Mouse (Mus musculus): ENCODE results near the gene Cpeb4. TPM values are rescaled to one million over a fixed set of nuclear protein-coding genes. Genes with fewer than 3 reads are reported as not detected.

Cpeb4 gene
- polyA plus RNA-seq, 1 experiment from 2014 or later, result 5.9 TPM

DNA sequence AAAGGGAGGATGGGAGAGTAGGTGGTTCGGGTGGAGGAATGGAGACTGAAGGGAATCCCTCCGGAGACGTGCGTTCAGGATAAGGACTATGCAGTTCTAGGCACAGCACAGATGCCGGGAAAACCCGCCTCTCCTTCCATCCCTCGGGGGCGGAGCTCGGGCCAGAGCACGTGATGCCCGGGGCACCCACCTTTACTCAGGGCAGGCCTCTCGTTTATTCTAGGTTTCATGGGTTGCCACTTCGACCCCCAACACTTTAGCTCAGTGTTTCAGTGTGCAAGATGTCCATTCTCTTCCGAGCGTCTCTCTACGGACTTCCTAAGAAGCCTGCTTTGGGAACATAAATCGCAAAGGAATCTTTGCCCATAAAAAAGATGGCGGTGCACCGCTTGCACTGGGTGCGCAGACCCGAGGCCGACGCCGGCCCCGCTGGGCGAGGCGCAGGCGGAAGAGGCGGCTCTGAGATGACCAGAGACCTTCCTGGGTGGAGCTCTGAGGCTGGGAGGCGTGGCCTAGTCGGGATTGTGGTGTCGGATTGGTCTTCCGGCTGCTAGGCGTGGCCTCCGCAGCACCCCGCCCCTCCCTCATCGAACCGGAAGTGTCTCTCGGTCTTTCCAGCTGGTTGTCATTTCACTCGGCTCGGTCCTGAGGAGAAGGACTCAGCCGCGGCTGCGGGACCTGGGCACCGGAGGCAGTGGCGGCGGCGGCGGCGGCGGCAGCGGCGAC, 1.6 kb upstream of the Cpeb4 start:
- Histone ChIP-seq H3K4me3 (ENCODE audit: low read depth, low read length) (peak overlapping the region; percentile 88), H3K27ac (ENCODE audit: low read length) (peak overlapping the region; percentile 91), H3K9ac (replicated peaks; ENCODE audit: low read depth) (peak overlapping the region; percentile 89), H3K4me1 (ENCODE audit: insufficient read depth, low read depth, low read length) (peaks cover 14% of the 10 kb centered on the region; the same call in 1 of the 2 replicates), H3K4me2 (replicated peaks; ENCODE audit: low read depth, low read length) (peak overlapping the region; percentile 85), H3K27me3 (replicated peaks; ENCODE audit: insufficient read depth, low read length) (no peaks in the 10 kb centered on the region), H3K9me3 (ENCODE audit: low read length) (no peaks in the 10 kb centered on the region), H3K36me3 (ENCODE audit: insufficient read depth, low read length) (no peaks in the 10 kb centered on the region)
- DNase-seq (ENCODE audit: low spot score) (peak; percentile 99), ATAC-seq (peak; percentile 100)
- TF ChIP-seq EP300 (IDR thresholded peaks at IDR 0.05) (peak; percentile 62), CTCF (IDR thresholded peaks at IDR 0.05) (no peak)
- WGBS, result 2% methylated on average over 42 of the region's 53 CpGs

DNA sequence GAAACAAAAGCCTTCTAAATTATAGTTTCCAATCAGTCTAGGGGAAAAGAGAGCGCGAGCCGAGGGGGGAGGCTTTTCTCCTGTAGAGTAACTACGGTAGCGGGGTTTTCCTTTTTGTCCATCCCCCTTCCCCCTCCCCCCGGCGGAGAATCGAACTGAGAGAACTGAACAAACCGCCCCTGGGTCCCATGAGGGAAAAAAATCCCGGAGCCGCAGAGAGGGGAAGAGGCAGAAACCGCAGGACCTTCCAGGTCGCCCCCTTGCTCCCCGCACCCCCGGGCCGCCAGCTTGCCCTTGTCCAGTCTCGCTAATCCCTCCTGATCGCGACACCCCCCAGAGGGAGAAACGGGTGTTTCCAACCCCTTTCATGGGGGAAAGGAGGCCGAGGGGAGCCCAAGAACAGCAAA, 873 bp upstream of the Cpeb4 start:
- TF ChIP-seq CTCF (IDR thresholded peaks at IDR 0.05), result peak; percentile 18; the same call in 1 of the 2 replicates
- TF ChIP-seq EP300 (IDR thresholded peaks at IDR 0.05), result no peak
- peak; percentile 51 for DNase-seq (ENCODE audit: low spot score)
- Histone ChIP-seq H3K36me3 (ENCODE audit: insufficient read depth, low read length) (no peaks in the 10 kb centered on the region), H3K4me3 (ENCODE audit: low read depth, low read length) (peak overlapping the region; percentile 88), H3K9ac (replicated peaks; ENCODE audit: low read depth) (peak overlapping the region; percentile 89), H3K9me3 (ENCODE audit: low read length) (no peaks in the 10 kb centered on the region), H3K27me3 (replicated peaks; ENCODE audit: insufficient read depth, low read length) (no peaks in the 10 kb centered on the region), H3K27ac (ENCODE audit: low read length) (peak overlapping the region; percentile 90), H3K4me1 (ENCODE audit: insufficient read depth, low read depth, low read length) (peaks cover 14% of the 10 kb centered on the region; the same call in 1 of the 2 replicates), H3K4me2 (replicated peaks; ENCODE audit: low read depth, low read length) (peak overlapping the region; percentile 85)
- ATAC-seq, result no peak; the same call in none of the 2 replicates
- WGBS, result 0% methylated on average over 15 of the region's 21 CpGs

DNA sequence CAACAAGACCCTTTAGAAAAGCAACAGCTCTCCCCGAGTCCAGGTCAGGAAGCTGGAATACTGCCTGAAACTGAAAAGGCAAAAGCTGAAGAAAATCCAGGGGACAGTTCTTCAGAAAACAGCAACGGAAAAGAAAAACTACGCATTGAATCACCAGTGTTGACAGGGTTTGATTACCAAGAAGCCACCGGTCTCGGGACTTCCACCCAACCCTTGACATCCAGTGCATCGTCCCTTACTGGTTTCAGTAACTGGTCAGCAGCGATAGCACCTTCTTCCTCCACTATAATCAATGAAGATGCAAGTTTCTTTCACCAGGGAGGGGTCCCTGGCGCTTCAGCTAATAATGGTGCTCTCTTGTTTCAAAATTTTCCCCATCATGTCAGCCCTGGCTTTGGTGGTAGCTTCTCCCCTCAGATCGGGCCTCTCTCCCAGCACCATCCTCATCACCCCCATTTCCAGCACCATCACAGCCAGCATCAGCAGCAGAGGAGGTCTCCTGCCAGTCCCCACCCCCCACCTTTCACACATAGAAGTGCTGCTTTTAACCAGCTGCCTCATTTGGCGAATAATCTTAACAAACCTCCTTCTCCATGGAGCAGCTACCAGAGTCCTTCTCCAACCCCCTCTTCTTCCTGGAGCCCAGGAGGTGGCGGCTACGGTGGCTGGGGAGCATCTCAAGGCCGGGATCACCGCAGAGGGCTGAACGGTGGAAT, 693 bp downstream of the Cpeb4 start:
- H3K27ac ChIP-seq (ENCODE audit: low read length), result no peak overlapping the region

GRCm38 (mm10) chr11:31874071-31874470, 2.1 kb downstream of the Cpeb4 start:
- no peak for ATAC-seq
- H3K4me3 ChIP-seq (ENCODE audit: low read depth, low read length), result peak overlapping the region; percentile 48

More for the DNA sequence above, 693 bp downstream of the Cpeb4 start:
- TF ChIP-seq CTCF (IDR thresholded peaks at IDR 0.05) (no peak), EP300 (IDR thresholded peaks at IDR 0.05) (no peak)
- Histone ChIP-seq H3K36me3 (ENCODE audit: insufficient read depth, low read length) (no peaks in the 10 kb centered on the region), H3K9ac (replicated peaks; ENCODE audit: low read depth) (peak overlapping the region; percentile 39; the same call in 1 of the 2 replicates), H3K9me3 (ENCODE audit: low read length) (no peaks in the 10 kb centered on the region), H3K27me3 (replicated peaks; ENCODE audit: insufficient read depth, low read length) (no peaks in the 10 kb centered on the region), H3K4me1 (ENCODE audit: insufficient read depth, low read depth, low read length) (peaks cover 14% of the 10 kb centered on the region; the same call in 1 of the 2 replicates), H3K4me2 (replicated peaks; ENCODE audit: low read depth, low read length) (peak overlapping the region; percentile 67), H3K4me3 (ENCODE audit: low read depth, low read length) (peak overlapping the region; percentile 48)
- DNase-seq (ENCODE audit: low spot score) (no peak), ATAC-seq (no peak)
- WGBS, result 41% methylated on average over 15 of the region's 15 CpGs

GRCm38 (mm10) chr11:31883671-31884070, 11.7 kb downstream of the Cpeb4 start:
- no peak overlapping the region for H3K4me2 ChIP-seq (replicated peaks; ENCODE audit: low read depth, low read length)
- no peaks in the 10 kb centered on the region for H3K9me3 ChIP-seq (ENCODE audit: low read length)
- 0 out of 2 replicates have a peak, but pooled peaks cover 5% of the 10 kb centered on the region for H3K4me1 ChIP-seq (ENCODE audit: insufficient read depth, low read depth, low read length)
- WGBS, result 79% methylated on average over 1 of the region's 1 CpGs
- H3K36me3 ChIP-seq (ENCODE audit: insufficient read depth, low read length), result no peaks in the 10 kb centered on the region
- no peaks in the 10 kb centered on the region for H3K27me3 ChIP-seq (replicated peaks; ENCODE audit: insufficient read depth, low read length)
- H3K27ac ChIP-seq (ENCODE audit: low read length), result no peak overlapping the region
- DNase-seq (ENCODE audit: low spot score), result no peak
- no peak for ATAC-seq
- TF ChIP-seq EP300 (IDR thresholded peaks at IDR 0.05) (no peak), CTCF (IDR thresholded peaks at IDR 0.05) (no peak)
- no peak overlapping the region for H3K9ac ChIP-seq (replicated peaks; ENCODE audit: low read depth)
- H3K4me3 ChIP-seq (ENCODE audit: low read depth, low read length), result no peak overlapping the region

More at GRCm38 (mm10) chr11:31874071-31874470, 2.1 kb downstream of the Cpeb4 start:
- peaks cover 14% of the 10 kb centered on the region; the same call in 1 of the 2 replicates for H3K4me1 ChIP-seq (ENCODE audit: insufficient read depth, low read depth, low read length)
- TF ChIP-seq CTCF (IDR thresholded peaks at IDR 0.05), result no peak
- TF ChIP-seq EP300 (IDR thresholded peaks at IDR 0.05), result no peak
- no peaks in the 10 kb centered on the region for H3K9me3 ChIP-seq (ENCODE audit: low read length)
- WGBS, result 48% methylated on average over 2 of the region's 2 CpGs
- no peaks in the 10 kb centered on the region for H3K36me3 ChIP-seq (ENCODE audit: insufficient read depth, low read length)
- no peak overlapping the region for H3K27ac ChIP-seq (ENCODE audit: low read length)
- DNase-seq (ENCODE audit: low spot score), result no peak
- peak overlapping the region; percentile 67 for H3K4me2 ChIP-seq (replicated peaks; ENCODE audit: low read depth, low read length)
- H3K9ac ChIP-seq (replicated peaks; ENCODE audit: low read depth), result 0 out of 2 replicates have a peak overlapping the region, but pooled peaks have one; percentile 12
- H3K27me3 ChIP-seq (replicated peaks; ENCODE audit: insufficient read depth, low read length), result no peaks in the 10 kb centered on the region

DNA sequence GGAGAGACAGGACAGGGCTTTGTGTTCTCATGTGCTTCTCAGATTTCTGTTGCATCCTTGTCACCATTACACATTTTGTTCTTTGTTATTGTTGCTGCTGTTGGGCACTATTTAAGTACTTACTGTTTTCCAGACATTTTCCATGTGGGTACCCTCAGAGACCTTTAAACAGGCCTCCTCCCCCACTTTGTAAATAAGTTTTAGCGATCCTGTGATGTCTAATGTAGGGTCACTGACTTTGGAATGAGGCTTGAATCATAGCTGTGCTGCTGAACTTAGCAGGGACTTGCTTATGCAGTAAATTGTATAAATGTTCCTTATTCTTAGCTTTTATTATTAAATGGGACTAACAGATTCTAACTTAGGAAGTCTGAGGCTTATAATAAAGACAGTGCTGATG, 13.8 kb downstream of the Cpeb4 start:
- WGBS, result 40% methylated on average over 1 of the region's 1 CpGs
- no peaks in the 10 kb centered on the region for H3K27me3 ChIP-seq (replicated peaks; ENCODE audit: insufficient read depth, low read length)
- no peak for ATAC-seq
- H3K9me3 ChIP-seq (ENCODE audit: low read length), result no peaks in the 10 kb centered on the region
- H3K36me3 ChIP-seq (ENCODE audit: insufficient read depth, low read length), result no peaks in the 10 kb centered on the region
- TF ChIP-seq CTCF (IDR thresholded peaks at IDR 0.05) (no peak), EP300 (IDR thresholded peaks at IDR 0.05) (no peak)
- no peak overlapping the region for H3K9ac ChIP-seq (replicated peaks; ENCODE audit: low read depth)
- 0 out of 2 replicates have a peak, but pooled peaks cover 5% of the 10 kb centered on the region for H3K4me1 ChIP-seq (ENCODE audit: insufficient read depth, low read depth, low read length)
- no peak overlapping the region for H3K4me2 ChIP-seq (replicated peaks; ENCODE audit: low read depth, low read length)
- DNase-seq (ENCODE audit: low spot score), result no peak
- H3K27ac ChIP-seq (ENCODE audit: low read length), result no peak overlapping the region
- H3K4me3 ChIP-seq (ENCODE audit: low read depth, low read length), result no peak overlapping the region
